Mouse (Mus musculus): ENCODE measurements around the gene Cryzl1. TPM values are rescaled to one million over a fixed set of nuclear protein-coding genes. Genes with fewer than 3 reads are reported as not detected.
A peak's percentile ranks its signal among the peaks of the same experiment; 100 is the strongest.

The Cryzl1 gene
- total and polyA plus RNA-seq, 2 experiments from 2014 or later = 6.6 to 51.8 TPM

DNA sequence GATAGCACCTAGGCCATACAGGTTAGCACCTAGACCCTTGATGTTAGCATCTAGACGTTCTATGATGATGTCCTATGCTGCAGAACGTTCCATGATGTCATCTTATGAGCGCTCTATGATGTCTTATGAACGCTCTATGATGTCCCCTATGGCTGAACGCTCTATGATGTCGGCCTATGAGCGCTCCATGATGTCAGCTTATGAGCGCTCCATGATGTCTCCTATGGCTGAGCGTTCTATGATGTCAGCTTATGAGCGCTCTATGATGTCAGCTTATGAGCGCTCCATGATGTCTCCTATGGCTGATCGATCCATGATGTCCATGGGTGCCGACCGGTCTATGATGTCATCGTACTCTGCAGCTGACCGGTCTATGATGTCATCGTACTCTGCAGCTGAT lies 71.5 kb downstream of the Cryzl1 start:
- TF ChIP-seq CTCF (IDR thresholded peaks at IDR 0.05; ENCODE audit: low read depth) (no peak), EP300 (IDR thresholded peaks at IDR 0.05; ENCODE audit: low read depth) (no peak)
- Histone ChIP-seq H3K27ac (ENCODE audit: low read depth) (no peak overlapping the region), H3K27me3 (ENCODE audit: control insufficient read depth, insufficient read depth, low read length) (no peaks in the 10 kb centered on the region), H3K9me3 (replicated peaks; ENCODE audit: control insufficient read depth, low read length) (no peaks in the 10 kb centered on the region), H3K9ac (replicated peaks; ENCODE audit: low read depth, low read length) (no peak overlapping the region), H3K36me3 (replicated peaks; ENCODE audit: control insufficient read depth, insufficient read depth, low read length) (peaks cover 88% of the 10 kb centered on the region), H3K4me2 (ENCODE audit: low read depth, low read length) (no peak overlapping the region), H3K4me1 (ENCODE audit: control insufficient read depth, insufficient read depth) (0 out of 2 replicates have a peak, but pooled peaks cover 7% of the 10 kb centered on the region), H3K4me3 (ENCODE audit: low read depth, low read length) (no peak overlapping the region)
- WGBS = 97% methylated on average over 17 of the region's 17 CpGs
- ATAC-seq (ENCODE audit: insufficient read depth, low read depth) (no peak), DNase-seq (ENCODE audit: low spot score) (no peak)

DNA sequence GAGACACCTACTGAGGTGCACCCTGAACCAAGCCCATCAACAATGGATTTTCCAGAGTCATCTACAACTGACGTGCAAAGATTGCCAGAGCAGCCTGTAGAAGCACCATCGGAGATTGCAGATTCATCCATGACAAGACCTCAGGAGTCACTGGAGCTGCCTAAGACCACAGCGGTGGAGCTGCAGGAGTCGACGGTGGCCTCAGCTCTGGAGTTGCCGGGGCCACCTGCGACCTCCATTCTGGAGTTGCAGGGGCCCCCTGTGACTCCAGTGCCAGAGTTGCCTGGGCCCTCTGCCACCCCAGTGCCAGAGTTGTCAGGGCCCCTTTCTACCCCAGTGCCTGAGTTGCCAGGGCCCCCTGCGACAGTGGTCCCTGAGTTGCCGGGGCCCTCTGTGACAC lies 73.5 kb downstream of the Cryzl1 start:
- 95% methylated on average over 9 of the region's 9 CpGs for WGBS
- Histone ChIP-seq H3K4me2 (ENCODE audit: low read depth, low read length) (no peak overlapping the region), H3K9me3 (replicated peaks; ENCODE audit: control insufficient read depth, low read length) (no peaks in the 10 kb centered on the region), H3K27ac (ENCODE audit: low read depth) (no peak overlapping the region), H3K4me1 (ENCODE audit: control insufficient read depth, insufficient read depth) (peaks cover under 1% of the 10 kb centered on the region; the same call in 1 of the 2 replicates), H3K4me3 (ENCODE audit: low read depth, low read length) (no peak overlapping the region), H3K36me3 (replicated peaks; ENCODE audit: control insufficient read depth, insufficient read depth, low read length) (peaks cover 79% of the 10 kb centered on the region), H3K27me3 (ENCODE audit: control insufficient read depth, insufficient read depth, low read length) (no peaks in the 10 kb centered on the region), H3K9ac (replicated peaks; ENCODE audit: low read depth, low read length) (no peak overlapping the region)
- DNase-seq (ENCODE audit: low spot score) = no peak
- ATAC-seq (ENCODE audit: insufficient read depth, low read depth) = no peak
- TF ChIP-seq CTCF (IDR thresholded peaks at IDR 0.05; ENCODE audit: low read depth) (no peak), EP300 (IDR thresholded peaks at IDR 0.05; ENCODE audit: low read depth) (no peak)

DNA sequence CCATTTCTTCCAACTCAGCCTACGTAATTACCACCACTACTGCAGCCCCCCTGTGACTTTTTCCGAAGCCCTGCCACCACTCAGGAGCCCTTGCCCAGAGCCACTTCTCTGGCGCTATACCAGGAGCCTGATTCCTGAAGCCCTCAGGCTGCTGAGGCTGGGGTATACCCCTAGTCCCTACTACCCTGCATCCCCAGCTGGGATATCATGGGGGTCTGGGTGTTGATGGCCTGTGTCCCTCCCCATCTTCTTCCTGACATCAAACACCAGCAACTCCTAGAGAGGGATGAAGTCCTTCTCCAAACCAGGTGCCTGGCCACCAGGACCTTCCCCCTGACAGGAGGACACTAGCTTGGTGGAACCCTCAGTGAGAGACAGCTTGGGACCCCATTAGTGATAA lies 76.6 kb downstream of the Cryzl1 start:
- Histone ChIP-seq H3K4me1 (ENCODE audit: control insufficient read depth, insufficient read depth) (peaks cover 12% of the 10 kb centered on the region; the same call in 1 of the 2 replicates), H3K36me3 (replicated peaks; ENCODE audit: control insufficient read depth, insufficient read depth, low read length) (peaks cover 48% of the 10 kb centered on the region), H3K4me3 (ENCODE audit: low read depth, low read length) (no peak overlapping the region), H3K9ac (replicated peaks; ENCODE audit: low read depth, low read length) (no peak overlapping the region), H3K9me3 (replicated peaks; ENCODE audit: control insufficient read depth, low read length) (no peaks in the 10 kb centered on the region), H3K27me3 (ENCODE audit: control insufficient read depth, insufficient read depth, low read length) (no peaks in the 10 kb centered on the region), H3K27ac (ENCODE audit: low read depth) (no peak overlapping the region), H3K4me2 (ENCODE audit: low read depth, low read length) (no peak overlapping the region)
- TF ChIP-seq CTCF (IDR thresholded peaks at IDR 0.05; ENCODE audit: low read depth) (no peak), EP300 (IDR thresholded peaks at IDR 0.05; ENCODE audit: low read depth) (no peak)
- no peak for DNase-seq (ENCODE audit: low spot score)
- no peak for ATAC-seq (ENCODE audit: insufficient read depth, low read depth)
- WGBS = 68% methylated on average over 3 of the region's 3 CpGs

DNA sequence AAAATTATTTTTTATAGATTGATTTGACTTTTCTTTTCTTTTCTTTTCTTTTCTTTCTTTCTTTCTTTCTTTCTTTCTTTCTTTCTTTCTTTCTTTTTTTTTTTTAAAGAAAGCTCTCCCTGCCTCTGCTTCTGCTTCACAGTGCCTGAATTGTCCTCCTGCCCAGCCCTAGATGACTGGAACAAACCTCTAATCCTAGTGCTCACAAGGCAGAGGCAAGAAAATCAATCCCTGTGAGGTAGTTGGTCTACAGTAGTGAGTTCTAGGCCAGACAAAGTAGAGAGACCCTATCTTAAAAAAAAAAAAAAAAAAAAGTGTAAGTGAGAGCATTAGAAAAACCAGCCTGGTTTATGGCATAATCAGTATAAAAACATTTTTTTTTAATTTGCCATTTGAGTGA lies 79.0 kb downstream of the Cryzl1 start:
- Histone ChIP-seq H3K4me3 (ENCODE audit: low read depth, low read length) (no peak overlapping the region), H3K9ac (replicated peaks; ENCODE audit: low read depth, low read length) (no peak overlapping the region), H3K27ac (ENCODE audit: low read depth) (no peak overlapping the region), H3K27me3 (ENCODE audit: control insufficient read depth, insufficient read depth, low read length) (no peaks in the 10 kb centered on the region), H3K4me1 (ENCODE audit: control insufficient read depth, insufficient read depth) (peaks cover 15% of the 10 kb centered on the region; the same call in 1 of the 2 replicates), H3K36me3 (replicated peaks; ENCODE audit: control insufficient read depth, insufficient read depth, low read length) (peaks cover 24% of the 10 kb centered on the region), H3K9me3 (replicated peaks; ENCODE audit: control insufficient read depth, low read length) (no peaks in the 10 kb centered on the region), H3K4me2 (ENCODE audit: low read depth, low read length) (peak overlapping the region; percentile 18; the same call in 1 of the 2 replicates)
- DNase-seq (ENCODE audit: low spot score) (no peak), ATAC-seq (ENCODE audit: insufficient read depth, low read depth) (no peak)
- TF ChIP-seq EP300 (IDR thresholded peaks at IDR 0.05; ENCODE audit: low read depth) = no peak
- no peak for TF ChIP-seq CTCF (IDR thresholded peaks at IDR 0.05; ENCODE audit: low read depth)

DNA sequence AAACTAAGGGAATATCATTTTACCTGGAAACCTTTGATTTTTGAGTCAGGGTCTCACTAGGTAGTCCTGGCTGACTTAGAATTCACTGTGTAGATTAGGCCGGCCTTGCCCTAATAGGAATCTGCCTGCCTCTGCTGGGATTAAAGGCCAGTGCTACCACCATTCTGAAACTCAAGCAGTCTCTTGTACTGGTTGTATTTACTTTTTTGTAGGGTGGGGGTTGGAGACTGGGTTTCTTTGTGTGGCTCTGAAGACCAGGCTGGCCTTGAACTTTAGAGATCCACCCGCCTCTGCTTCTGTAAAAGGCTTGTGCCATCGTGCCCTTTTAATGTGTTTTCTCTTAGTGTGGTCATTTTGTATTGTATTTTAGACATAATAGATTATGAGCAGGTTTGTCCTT lies 79.5 kb downstream of the Cryzl1 start:
- no peak for DNase-seq (ENCODE audit: low spot score)
- H3K36me3 ChIP-seq (replicated peaks; ENCODE audit: control insufficient read depth, insufficient read depth, low read length) = peaks cover 19% of the 10 kb centered on the region
- WGBS = 36% methylated on average over 3 of the region's 3 CpGs
- peaks cover 15% of the 10 kb centered on the region; the same call in 1 of the 2 replicates for H3K4me1 ChIP-seq (ENCODE audit: control insufficient read depth, insufficient read depth)
- H3K27me3 ChIP-seq (ENCODE audit: control insufficient read depth, insufficient read depth, low read length) = no peaks in the 10 kb centered on the region
- H3K9ac ChIP-seq (replicated peaks; ENCODE audit: low read depth, low read length) = 0 out of 2 replicates have a peak overlapping the region, but pooled peaks have one; percentile 6
- no peak for TF ChIP-seq CTCF (IDR thresholded peaks at IDR 0.05; ENCODE audit: low read depth)
- TF ChIP-seq EP300 (IDR thresholded peaks at IDR 0.05; ENCODE audit: low read depth) = no peak
- peak overlapping the region; percentile 69 for H3K4me2 ChIP-seq (ENCODE audit: low read depth, low read length)
- ATAC-seq (ENCODE audit: insufficient read depth, low read depth) = no peak
- H3K9me3 ChIP-seq (replicated peaks; ENCODE audit: control insufficient read depth, low read length) = no peaks in the 10 kb centered on the region
- no peak overlapping the region for H3K27ac ChIP-seq (ENCODE audit: low read depth)
- peak overlapping the region; percentile 84 for H3K4me3 ChIP-seq (ENCODE audit: low read depth, low read length)

DNA sequence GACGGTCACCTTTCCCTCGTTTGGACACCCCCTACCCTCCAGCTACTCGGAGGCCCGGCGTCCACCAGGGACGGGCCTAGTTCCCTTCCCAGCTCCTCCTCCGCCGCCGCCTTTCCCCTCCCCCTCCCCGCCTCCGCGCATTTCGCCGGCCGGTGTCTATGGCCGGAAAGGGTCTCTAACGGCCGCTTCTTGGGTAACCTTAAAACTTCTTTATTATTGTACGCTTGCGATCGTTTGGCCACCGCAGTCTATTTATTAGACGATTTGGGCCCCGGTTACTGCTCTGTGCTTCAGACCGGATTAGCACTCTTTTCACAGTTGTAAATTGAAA lies 80.6 kb downstream of the Cryzl1 start:
- TF ChIP-seq EP300 (IDR thresholded peaks at IDR 0.05; ENCODE audit: low read depth) (no peak), CTCF (IDR thresholded peaks at IDR 0.05; ENCODE audit: low read depth) (no peak)
- Histone ChIP-seq H3K36me3 (replicated peaks; ENCODE audit: control insufficient read depth, insufficient read depth, low read length) (peaks cover 15% of the 10 kb centered on the region), H3K9me3 (replicated peaks; ENCODE audit: control insufficient read depth, low read length) (no peaks in the 10 kb centered on the region), H3K4me3 (ENCODE audit: low read depth, low read length) (peak overlapping the region; percentile 84), H3K4me2 (ENCODE audit: low read depth, low read length) (peak overlapping the region; percentile 69), H3K9ac (replicated peaks; ENCODE audit: low read depth, low read length) (peak overlapping the region; percentile 91), H3K4me1 (ENCODE audit: control insufficient read depth, insufficient read depth) (peaks cover 15% of the 10 kb centered on the region; the same call in 1 of the 2 replicates), H3K27me3 (ENCODE audit: control insufficient read depth, insufficient read depth, low read length) (no peaks in the 10 kb centered on the region), H3K27ac (ENCODE audit: low read depth) (peak overlapping the region; percentile 99)
- DNase-seq (ENCODE audit: low spot score) (peak; percentile 76), ATAC-seq (ENCODE audit: insufficient read depth, low read depth) (peak; percentile 66)
- 0% methylated on average over 23 of the region's 25 CpGs for WGBS

Data from heart, postnatal 0 days (tissue).